Mouse (Mus musculus): ENCODE results near the gene Mllt10.
"Not testable (repeated sequence)": the region's sequence is repeated elsewhere in the genome, so short reads cannot be mapped to it uniquely, and the experiment has no call there.

Gene Mllt10

DNA sequence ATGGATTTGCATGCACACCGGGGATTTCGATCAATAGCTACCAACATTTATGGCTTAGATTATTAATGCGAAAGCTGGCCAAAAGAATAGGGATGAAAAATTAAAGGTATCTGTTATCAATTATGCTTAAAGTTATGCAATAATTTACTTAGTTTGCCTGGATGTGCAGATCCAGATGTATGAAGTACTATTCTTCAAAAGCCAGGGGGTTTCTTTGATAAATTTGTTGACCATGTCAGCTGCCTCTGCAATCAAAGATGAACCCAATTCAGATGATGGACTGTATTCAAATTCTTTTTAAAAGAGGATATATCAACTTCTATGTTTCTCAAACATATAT, 3.2 kb upstream of the Mllt10 start:
- no peak for DNase-seq

GRCm38 (mm10) chr2:18052581-18052980, 2.5 kb upstream of the Mllt10 start:
- no peak for DNase-seq

DNA sequence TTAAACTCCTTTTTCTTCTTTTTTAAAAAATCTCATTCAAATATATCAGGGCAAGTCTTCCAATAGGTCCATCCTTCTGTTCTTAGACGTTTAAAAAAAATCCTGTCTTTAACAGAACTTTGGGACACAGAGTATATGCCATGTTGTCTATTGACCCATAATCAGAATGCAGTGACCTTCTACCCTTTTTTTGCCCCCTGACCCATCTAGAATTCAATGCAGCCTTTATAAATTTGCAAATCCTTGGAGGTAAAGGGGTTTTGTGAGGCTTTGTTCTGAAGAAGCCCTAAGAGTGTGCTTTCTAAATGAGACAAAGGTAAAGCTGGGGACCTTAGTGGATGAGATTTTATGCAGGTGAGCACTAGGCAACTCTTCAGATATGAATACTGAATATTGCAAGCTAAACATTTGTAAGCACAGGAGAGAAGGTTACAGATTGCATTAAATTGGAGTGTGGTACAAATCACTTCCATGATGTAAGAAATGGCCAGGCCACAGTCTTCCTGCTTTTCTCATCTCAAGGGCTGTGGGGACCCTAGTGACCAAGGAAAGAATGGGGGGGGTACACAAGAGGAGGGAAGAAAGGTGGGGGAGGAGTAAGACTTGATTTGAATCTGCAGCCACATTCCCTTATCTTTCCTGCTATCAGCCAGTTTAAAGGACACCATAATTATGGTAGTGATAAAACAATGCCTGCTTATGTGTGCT, 1.6 kb upstream of the Mllt10 start:
- DNase-seq, result no peak

DNA sequence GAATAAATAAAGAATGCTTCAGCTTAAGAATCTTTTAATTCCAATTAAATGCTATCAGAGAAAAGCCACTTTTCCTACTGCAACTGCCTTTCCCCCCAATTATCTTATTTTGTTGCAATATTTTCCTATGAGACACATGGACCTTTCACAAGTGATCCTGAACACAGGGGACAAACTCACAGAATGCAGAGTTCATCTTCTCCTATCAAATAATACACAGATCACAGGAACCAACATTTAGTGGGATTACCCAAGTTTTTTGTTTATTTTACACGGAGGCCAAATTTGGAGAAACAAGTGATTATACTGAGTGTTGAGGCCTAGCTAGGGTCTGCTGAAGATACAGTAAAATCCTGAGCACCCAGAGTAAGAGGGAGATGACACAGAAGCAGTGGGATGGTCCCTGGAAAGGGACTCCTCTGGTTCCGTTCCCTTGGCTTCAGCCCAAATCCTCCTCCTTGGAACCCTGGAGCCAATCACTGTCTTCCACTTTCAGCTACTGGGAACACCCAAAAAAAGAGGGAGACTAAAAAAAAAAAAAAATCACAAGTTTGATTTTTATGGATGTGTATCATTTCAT, 996 bp upstream of the Mllt10 start:
- DNase-seq, result peak in 1 of 2 experiments; percentile 31

DNA sequence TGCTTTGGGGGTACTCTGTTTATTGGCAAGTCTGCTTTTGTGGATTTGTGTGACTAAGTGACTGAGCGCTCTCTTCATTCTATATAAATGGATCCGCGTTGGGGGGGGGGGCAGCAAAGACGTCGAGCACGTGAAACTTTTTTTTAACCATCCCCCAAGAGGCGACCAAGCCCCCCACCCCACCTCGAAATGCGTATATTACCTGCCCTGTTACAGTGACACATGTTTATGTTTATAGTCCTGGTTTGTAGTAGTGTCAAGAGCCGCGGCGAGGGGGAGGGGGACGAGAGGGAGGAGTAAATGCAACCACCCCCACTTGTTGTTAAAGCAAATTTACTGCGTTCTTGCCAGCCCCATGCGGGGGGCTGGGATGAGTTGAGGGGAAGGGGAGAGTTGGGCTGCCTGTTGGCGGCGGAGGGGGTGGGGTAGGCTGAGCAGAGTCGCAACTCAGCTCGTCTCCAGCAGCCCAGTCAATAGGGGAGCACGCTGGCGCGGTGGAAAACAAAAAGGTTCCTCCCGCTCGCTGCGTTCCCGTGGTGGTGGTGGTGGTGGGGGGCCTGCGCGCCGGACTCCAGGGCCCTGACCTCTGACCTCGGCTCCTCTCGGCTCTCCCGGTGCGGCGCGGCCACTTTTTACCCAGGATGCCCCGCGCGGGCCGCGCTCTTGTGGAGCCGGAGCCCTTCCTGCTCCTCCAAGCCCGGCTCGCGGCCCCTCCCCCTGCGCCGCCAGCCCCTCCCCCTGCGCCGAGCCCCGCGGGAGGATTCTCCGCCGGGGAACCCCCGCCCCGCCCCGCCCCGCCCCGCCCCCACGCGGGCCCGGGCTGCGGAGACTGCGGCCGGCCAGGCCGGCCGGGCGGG, 1.1 kb downstream of the Mllt10 start:
- peak; percentile 94 to 95 for DNase-seq

DNA sequence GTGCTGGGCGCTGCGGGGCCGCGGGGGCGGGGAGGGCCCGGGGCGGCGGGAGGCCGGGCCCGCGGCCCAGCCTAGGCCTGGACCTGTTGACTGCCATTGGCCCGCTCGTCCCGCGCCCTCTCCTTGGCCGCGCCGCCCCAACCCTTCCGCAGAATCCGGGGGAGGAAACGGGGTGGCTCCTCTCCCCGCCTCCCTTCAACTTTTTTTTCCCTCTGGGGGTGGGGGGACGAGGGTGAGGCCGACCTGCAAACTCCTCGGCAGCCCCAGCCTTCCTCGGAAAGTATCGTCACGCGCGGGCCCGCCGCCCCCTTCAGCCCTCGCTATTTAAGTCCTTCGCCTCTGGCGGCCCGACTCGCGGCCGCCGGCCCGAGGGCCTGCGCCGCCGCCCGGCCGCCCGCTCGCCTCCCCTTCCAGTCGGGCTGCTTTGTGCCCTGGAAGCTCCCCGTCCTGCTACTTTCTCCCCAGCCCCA, 1.8 kb downstream of the Mllt10 start:
- DNase-seq, result peak; percentile 96 to 98

GRCm38 (mm10) chr2:18057336-18058145, 2.5 kb downstream of the Mllt10 start:
- peak; percentile 54 to 60 for DNase-seq

GRCm38 (mm10) chr2:18058146-18058708, 3.2 kb downstream of the Mllt10 start:
- no peak for DNase-seq

DNA sequence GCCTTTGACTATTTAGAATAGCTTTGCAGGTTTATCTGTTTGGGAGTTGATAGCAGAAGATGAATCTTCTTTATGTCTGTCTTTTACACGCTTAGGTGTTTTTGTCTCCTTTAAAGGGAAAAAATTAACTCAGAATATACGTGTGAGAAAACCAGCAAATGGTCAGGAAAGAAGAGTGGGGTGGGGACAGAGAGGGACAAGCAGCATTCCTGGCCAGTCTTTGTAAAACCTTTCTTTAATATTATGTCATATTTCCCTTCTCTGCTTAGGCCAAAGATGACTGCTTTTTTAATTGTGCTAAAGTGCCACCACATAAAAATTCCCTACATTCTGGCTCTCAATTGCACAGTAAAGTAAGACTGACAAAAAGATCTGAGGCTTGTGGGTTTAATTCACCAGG, 4.0 kb downstream of the Mllt10 start:
- no peak for DNase-seq

GRCm38 (mm10) chr2:18059891-18060290, 4.9 kb downstream of the Mllt10 start:
- no peak for DNase-seq

DNA sequence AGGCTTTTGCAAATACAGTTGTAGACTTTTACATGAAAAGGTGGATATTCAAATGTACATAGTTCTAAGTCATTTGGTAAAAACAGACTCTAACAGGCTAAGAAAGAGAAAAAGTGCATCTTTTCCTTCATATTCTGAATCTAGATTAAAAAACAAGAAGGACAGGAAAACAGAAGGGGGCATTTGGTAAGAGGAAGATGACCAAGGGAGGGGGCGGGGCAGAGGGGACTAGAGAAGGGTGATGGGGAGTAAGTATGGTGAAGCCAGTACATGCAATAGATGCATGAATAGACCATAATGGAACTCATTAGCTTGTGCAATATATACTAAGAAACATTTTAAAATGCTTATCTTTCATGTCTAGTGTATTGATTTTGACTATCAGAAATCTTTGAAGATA, 5.4 kb downstream of the Mllt10 start:
- DNase-seq, result no peak

- peak; percentile 71 to 76 for DNase-seq
Measured at GRCm38 (mm10) chr2:18063763-18064251, 8.8 kb downstream of the Mllt10 start.

GRCm38 (mm10) chr2:18064356-18064858, 9.4 kb downstream of the Mllt10 start:
- DNase-seq, result peak; percentile 89 to 91

- DNase-seq, result peak; percentile 75
Measured at GRCm38 (mm10) chr2:18064941-18065707, 10.1 kb downstream of the Mllt10 start.

GRCm38 (mm10) chr2:18065708-18066030, 10.6 kb downstream of the Mllt10 start:
- no peak for DNase-seq

- no peak for DNase-seq
Measured at GRCm38 (mm10) chr2:18066436-18066835, 11.4 kb downstream of the Mllt10 start.

DNA sequence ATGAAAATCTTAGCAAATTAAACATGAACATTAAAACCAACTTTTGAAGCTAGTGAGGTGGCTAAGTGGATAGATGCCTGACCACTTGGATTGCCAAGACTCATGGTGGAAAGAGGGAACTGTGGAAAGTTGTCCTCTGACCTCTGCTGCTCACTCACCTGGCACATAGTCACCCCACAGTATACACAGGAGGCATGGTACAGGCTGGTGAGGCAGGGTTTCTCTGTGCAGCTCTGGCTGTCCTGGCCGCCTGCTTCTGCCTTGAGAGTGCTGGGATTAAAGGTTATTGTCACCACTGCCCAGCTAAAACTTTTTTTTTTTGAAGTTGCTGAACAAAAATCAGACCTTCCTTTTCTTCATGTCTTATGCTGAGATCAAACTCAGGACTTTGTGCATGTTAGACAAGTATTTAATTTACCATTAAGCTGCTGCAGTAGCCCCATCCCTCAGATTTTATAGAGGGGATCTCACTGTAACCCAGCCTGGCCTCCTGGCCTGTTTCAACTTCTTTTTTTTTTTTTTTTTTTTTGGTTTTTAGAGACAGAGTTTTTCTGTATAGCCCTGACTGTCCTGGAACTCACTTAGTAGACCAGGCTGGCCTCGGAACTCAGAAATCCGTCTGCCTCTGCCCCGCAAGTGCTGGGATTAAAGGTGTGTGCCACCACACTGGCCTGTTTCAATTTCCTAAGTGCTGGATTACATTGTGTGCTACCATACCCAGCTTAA, 13.2 kb downstream of the Mllt10 start:
- peak; percentile 73 to 77 for DNase-seq

DNA sequence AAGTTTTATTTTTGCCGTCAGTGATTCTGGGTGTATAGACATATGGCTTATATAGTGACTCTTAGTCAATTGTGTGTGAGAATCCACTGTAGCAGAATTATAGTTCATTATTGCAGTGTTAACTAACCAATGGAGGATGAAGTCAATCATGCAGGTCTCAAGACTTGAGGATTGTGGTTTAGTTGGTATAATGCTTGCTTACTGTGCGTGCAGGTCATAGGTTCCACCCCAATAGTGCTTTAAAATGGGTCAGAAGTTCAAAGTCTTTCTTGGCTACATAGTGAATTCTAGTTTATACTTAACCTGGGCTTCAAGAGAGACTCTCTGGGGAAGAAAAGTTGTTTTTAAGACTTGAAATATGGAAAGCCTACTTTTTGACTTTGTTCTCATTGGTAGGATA, 16.9 kb downstream of the Mllt10 start:
- peak; percentile 31 to 70 for DNase-seq

GRCm38 (mm10) chr2:18080182-18080860, 25.3 kb downstream of the Mllt10 start:
- no peak for DNase-seq

- not testable (repeated sequence) for DNase-seq
Measured at GRCm38 (mm10) chr2:18087695-18088094, 32.7 kb downstream of the Mllt10 start.

Data from kidney, adult 8-10 months (tissue).